Mouse (Mus musculus) spleen, postnatal 36 days (tissue): ENCODE results near the gene Rad51d.
A peak's percentile ranks its signal among the peaks of the same experiment; 100 is the strongest.
"Not testable (repeated sequence)": the region's sequence is repeated elsewhere in the genome, so short reads cannot be mapped to it uniquely, and the experiment has no call there.

Experiments used
- DNase-seq, 2 experiments: peaks; one replicate each; pipeline ENCODE4 v3.0.0; 2022; ENCODE audit warnings: low spot score in 2 of 2, mixed read lengths in 1 of 2

The Rad51d gene

DNA sequence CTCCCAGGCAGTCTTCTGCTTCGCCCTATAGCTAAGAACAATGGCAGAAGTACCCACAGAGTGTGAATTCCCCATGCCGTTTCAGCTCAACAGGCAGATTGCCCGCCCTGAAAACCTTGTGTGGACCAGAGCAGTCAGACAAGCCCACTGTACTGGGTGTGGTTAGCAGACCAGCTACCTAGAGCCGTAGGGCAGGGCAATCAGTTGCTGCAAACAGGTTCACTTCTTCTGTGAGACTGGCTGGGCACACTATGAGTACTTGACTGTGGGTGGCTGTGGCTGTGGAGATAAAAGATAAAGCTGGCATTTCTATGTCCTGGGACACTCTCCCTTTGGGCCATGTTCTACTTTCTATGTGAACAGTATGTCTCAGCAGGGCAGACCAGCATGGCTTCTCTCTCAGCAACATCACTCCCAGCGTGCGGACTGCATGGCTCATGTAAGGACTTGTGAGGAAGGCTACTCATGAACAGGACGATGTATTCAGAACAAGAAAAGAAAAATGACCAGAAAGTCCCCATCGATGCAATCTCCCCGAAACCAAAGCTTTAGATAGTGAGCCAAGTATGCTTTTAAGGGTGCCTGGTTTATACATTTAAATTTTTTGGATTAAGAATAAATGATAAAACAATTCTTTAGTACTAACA lies 35.0 kb downstream of the Rad51d start:
- DNase-seq, result peak; percentile 42 to 49

DNA sequence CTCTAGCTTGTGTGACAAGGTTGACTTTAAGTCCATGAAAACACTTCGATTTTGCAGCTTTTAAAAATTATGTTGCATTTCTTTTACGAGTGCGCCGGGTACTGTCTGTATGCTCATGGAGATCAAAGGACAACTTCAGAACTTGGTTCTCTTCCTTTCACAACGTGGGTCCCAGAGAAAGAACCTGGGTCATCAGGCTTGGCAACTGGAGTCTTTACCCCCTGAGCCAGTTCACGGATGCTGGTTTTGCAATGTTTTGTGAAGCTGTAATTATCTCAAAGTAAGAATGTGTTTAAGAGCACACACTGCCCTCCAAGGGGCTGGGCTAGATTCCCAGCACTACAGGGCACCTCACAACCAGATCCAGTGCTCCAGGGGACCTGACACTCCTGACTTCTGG lies 36.3 kb downstream of the Rad51d start:
- no peak for DNase-seq

DNA sequence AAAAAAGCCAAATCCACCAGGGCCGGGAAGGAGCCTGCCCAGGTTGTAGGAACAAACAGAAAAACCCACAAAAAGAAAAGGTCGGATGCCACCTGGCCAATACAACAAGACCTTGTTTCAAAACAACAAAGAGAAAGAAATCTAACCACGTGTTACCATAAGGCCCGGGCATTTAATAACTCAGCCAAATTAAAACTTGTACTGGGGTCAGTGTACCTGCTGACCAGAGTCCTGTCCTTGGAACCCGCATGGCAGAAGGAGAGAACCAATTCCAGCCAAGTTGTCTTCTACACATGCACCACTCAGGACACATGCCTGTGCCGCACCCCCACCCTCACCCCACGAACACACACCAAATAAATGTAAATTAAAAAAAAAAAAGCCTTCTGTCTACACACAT lies 37.5 kb downstream of the Rad51d start:
- no peak for DNase-seq

DNA sequence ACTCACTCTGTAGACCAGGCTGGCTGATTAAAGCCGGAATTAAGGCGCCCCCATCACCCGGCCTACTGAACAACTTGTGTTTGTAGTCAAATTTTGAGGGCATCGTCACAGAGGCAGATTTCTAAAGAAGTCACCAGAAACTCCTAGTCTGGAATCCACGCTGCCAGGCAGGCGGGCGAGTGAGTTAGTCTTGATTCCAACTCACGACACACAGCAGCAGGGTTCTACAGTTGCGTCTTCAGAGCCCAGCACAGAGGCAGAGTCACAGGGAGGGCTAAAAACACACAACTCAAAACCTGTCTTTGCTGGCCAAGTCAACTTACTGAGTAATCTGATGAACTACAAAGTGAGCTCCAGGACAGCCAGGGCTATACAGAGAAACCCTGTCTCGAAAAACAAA lies 37.9 kb downstream of the Rad51d start:
- DNase-seq, result no peak

GRCm38 (mm10) chr11:82852115-82852514 lies 38.3 kb downstream of the Rad51d start:
- DNase-seq, result no peak

DNA sequence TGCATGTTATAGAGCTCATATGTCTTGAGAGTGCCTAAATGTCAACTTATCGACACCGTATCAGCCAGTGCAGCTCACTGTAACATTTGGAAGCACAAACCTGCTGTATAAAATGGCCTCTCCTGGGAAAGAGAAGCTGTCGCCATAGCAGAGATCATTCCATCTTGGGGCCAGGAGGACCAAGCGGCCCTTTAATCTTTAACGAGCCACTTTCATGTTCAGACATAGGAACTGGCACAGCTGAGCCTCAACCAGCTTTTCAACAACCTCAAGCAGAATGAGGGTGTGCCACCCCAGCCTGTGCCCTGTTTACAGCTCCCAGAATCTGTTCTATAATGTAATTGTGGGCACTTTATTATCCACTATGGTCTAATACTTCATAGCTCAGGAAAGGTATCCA lies 40.2 kb downstream of the Rad51d start:
- no peak for DNase-seq

DNA sequence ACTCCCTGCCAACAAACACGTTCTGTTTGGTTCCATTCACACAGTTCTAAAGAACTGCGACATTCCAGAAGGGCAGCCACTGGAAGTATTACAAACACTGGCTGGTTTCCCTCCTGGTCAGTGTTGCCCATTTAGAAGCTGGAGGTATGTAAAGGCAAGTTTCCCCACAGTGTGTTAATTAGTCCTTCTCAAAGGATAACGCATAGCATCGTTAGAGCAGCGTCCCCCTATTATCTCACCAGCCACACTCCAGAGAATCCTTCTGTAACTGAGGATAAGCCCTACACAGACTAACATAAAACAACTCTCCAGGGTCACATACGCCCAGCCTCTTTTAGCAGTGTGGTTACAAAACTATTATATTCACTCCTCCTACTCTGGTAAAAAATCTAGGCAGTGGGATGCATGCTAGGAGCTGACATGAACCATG lies 42.8 kb downstream of the Rad51d start:
- DNase-seq, result peak; percentile 41 to 75

GRCm38 (mm10) chr11:82846938-82847337 lies 43.5 kb downstream of the Rad51d start:
- DNase-seq, result no peak

GRCm38 (mm10) chr11:82846079-82846436 lies 44.4 kb downstream of the Rad51d start:
- peak; percentile 34 to 64 for DNase-seq

DNA sequence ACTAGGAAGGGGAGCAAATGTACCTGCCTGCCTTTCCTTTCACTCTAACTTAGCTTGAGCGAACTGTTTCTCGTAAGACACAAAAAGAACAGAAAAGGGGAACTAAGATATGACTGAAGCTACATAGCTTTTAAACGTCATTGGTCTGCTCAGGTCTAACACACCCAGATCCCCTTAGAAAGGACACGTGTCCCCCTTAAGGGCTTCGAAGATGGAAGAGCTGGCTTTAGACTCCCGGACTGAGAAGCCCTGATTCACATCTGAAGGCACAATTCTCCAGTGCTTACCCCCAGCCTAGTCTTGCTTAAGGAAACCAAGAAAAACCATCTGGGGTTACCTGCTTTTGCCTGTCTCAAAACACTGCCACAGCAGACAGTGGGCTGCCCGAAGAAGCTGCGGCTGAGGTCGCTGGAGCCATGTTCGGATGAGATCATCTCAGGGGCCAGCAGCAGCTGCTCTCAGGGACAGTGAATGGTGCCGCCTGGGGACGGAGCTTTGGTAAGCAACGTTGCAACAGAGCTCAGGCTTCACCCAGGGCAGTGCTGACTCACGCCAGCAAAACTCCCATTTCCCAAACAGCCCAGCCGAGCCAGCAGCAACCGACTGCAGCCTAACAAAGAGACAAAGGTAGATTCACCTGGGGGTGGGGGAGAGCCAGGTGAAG lies 44.9 kb downstream of the Rad51d start:
- DNase-seq, result peak; percentile 51 to 72

GRCm38 (mm10) chr11:82844771-82845414 lies 45.5 kb downstream of the Rad51d start:
- DNase-seq, result no peak

GRCm38 (mm10) chr11:82838511-82838910 lies 51.9 kb downstream of the Rad51d start:
- no peak for DNase-seq

GRCm38 (mm10) chr11:82837848-82838247 lies 52.6 kb downstream of the Rad51d start:
- no peak for DNase-seq

DNA sequence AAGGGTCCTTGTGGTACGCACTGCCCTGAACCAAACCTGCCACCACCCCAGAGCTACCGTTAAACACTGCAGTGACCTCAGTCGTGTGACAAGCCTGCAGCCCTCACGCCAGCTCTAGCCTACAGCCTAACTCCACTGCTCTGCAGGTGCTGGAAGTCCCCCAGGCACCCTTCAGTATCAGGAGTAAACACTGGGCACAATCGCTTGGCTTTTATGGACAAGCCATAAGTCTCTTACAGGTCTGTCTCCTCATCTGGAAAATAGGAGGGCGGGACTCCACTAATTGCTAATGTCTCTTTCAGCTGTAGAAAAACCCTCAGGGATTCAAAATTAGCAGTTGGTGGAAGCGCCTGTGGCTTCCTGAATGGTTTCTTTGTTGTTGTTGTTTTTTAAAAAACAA lies 53.2 kb downstream of the Rad51d start:
- no peak for DNase-seq

GRCm38 (mm10) chr11:82835616-82836432 lies 54.6 kb downstream of the Rad51d start:
- no peak for DNase-seq

- DNase-seq, result not testable (repeated sequence)
Measured at GRCm38 (mm10) chr11:82834359-82834758, 56.1 kb downstream of the Rad51d start.

DNA sequence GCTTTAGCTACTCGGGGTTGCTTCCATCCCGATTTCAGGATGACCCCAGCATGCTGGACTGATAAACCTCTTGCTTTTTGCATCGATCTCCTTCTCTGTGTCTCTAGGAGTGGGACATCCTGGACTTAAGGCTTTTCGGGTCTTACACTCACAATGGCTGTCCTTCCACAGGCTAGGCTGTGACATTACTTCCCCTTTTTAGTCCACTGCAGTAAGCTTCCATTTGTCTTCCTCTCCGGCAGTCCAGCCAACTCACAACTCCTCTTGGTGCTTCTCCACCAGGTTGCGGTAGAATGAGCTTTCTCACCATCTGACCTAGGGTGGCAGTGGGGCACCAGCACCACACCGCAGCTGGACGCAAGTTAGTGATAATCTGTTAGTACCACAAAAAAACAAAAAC lies 56.5 kb downstream of the Rad51d start:
- no peak for DNase-seq

GRCm38 (mm10) chr11:82832402-82832801 lies 58.0 kb downstream of the Rad51d start:
- not testable (repeated sequence) for DNase-seq

DNA sequence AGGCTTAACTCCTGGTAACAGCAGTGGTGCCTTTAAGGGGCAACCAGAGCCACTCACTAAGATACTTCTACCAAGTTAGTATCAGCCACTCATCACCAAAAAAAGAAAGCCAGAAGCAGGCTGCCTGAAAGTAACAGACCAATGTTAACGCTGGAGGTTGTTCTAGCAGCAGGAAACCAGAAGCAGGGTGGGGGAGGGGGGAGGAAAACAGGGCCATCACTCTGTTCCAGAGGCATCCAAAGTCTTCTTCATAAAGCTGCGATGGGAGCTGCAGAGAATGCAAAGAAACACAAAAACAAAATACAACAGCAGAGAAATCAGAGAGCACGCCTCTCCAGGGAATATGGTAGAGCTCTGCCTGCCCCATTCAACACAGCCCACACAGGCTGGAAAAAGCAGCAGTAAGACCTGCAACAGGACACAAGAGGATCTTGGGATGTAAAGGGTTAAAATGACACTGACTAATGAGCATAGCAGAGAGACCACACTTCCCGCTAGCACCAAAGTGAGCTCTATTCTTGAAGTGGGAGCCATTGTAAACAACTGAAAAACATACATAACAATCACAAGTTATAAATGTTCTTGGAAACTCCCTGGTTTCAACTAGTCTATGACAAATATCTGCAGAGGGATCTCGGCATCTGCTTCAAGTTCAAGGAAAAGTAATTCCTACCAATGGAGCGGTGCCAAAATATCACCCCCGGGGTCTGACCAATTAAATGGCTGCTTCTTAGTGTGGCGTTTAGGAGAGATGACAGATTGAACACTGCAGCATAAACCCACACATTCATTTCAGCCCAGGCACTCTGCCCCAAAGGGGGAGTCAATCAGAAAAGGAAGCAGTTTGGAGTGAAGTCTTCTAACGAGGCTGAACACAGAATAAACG lies 59.2 kb downstream of the Rad51d start:
- no peak for DNase-seq

DNA sequence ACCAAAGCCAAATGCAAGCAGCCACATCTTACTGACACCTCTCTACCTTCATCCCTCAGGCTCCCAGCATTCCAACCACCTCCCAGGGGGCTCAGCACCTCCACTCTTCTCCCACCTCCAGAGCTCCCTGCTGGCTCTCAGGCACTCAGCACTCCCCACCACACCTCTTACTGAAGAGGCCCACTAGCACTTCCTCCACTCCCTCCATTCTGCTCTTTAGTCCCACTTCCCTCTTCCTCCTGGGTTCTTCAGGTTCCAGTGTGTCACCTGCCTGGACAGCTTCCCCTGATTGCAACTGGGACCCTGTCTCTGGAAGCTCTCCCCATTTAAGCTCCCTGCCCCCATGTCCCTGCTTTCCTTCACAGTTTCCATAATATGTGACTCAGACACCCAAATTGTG lies 63.6 kb downstream of the Rad51d start:
- DNase-seq, result no peak
